Mouse (Mus musculus) ES-E14 (cell line): ENCODE results near the gene Bach2.

Experiments used
- HCFC1 ChIP-seq: IDR thresholded peaks from 2 replicates; pipeline ENCODE4 v1.6.1; 2012; ENCODE audit warnings: low read length, inconsistent platforms, borderline replicate concordance; ENCODE audit not compliant: insufficient read depth
- MAFK ChIP-seq: IDR thresholded peaks from 2 replicates; pipeline ENCODE4 v1.6.1; 2014; ENCODE audit warnings: mild to moderate bottlenecking, low read depth, low read length, inconsistent platforms; ENCODE audit not compliant: insufficient read depth
- ZNF384 ChIP-seq: IDR thresholded peaks from 2 replicates; pipeline ENCODE4 v1.6.1; 2012; ENCODE audit warnings: low read depth, low read length, inconsistent platforms

DNA sequence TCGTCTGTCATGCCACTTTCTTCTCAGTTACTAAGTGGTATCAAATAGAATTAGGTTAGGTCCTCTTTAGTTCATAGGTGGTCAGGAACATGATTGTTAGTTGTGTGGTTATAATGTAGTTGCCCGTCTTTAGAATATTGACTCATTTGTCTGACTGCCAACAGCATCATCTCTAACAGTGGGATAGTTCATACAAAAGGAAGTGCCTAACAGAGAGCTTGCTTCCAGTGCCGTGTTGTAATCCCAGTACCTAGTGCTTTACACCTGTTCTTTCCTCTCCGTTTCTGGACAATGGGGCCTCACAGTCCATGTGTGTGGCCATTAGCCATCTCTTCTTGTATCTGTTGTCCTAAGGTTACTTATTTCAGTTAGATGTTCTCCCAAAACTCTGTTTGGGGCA lies 86.4 kb downstream of the Bach2 start:
- TF ChIP-seq HCFC1: no peak
- TF ChIP-seq ZNF384: no peak
- TF ChIP-seq MAFK: no peak
